Mouse (Mus musculus): ENCODE measurements at regions not wholly inside any gene's neighbourhood (a gene's known extent, or its start where the extent isn't known, plus 50 kb on each side); places are given as distances from the start of the nearest gene placed in this dataset.

- 77% methylated on average over 3 of the region's 3 CpGs for WGBS
- Histone ChIP-seq H3K27me3 (ENCODE audit: control insufficient read depth, insufficient read depth, low read length) (no peaks in the 10 kb centered on the region), H3K36me3 (ENCODE audit: control insufficient read depth, insufficient read depth) (no peaks in the 10 kb centered on the region), H3K4me2 (ENCODE audit: low read depth, low read length) (no peak overlapping the region), H3K9ac (ENCODE audit: low read length) (no peak overlapping the region), H3K27ac (ENCODE audit: low read length) (no peak overlapping the region), H3K9me3 (replicated peaks; ENCODE audit: control insufficient read depth, low read length) (no peaks in the 10 kb centered on the region), H3K4me3 (ENCODE audit: low read length) (no peak overlapping the region), H3K4me1 (ENCODE audit: control insufficient read depth, insufficient read depth, low read length) (no peaks in the 10 kb centered on the region)
- ATAC-seq (replicated peaks; ENCODE audit: extremely low read depth, insufficient read depth, low FRiP score) = no peak
Measured at GRCm38 (mm10) chr14:24766260-24766659, 279.3 kb downstream of the Rps24 start.

DNA sequence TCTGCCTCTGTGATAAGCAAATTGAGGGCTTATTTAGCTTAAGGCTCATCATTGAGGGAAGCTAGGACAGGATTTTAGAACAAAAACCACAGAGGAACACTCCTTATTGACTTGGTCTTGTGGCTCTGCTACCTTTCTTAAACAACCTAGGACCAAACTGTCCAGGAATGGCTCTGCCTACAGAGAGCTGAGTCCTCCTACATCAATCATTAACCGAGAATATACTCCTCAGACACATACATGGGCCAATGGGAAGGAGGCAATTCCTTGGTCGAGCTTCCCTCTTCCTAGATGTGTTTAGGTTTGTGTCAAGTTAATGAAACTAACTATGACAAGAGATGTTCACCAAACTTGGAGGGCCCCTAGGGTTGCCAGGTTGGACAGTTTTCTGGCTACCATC, 279.8 kb downstream of the Rps24 start:
- no peak for ATAC-seq (replicated peaks; ENCODE audit: extremely low read depth, insufficient read depth, low FRiP score)
- Histone ChIP-seq H3K4me2 (ENCODE audit: low read depth, low read length) (no peak overlapping the region), H3K27me3 (ENCODE audit: control insufficient read depth, insufficient read depth, low read length) (no peaks in the 10 kb centered on the region), H3K9me3 (replicated peaks; ENCODE audit: control insufficient read depth, low read length) (no peaks in the 10 kb centered on the region), H3K4me1 (ENCODE audit: control insufficient read depth, insufficient read depth, low read length) (no peaks in the 10 kb centered on the region), H3K36me3 (ENCODE audit: control insufficient read depth, insufficient read depth) (no peaks in the 10 kb centered on the region), H3K27ac (ENCODE audit: low read length) (no peak overlapping the region), H3K9ac (ENCODE audit: low read length) (no peak overlapping the region), H3K4me3 (ENCODE audit: low read length) (no peak overlapping the region)
- WGBS = 64% methylated on average over 2 of the region's 2 CpGs

DNA sequence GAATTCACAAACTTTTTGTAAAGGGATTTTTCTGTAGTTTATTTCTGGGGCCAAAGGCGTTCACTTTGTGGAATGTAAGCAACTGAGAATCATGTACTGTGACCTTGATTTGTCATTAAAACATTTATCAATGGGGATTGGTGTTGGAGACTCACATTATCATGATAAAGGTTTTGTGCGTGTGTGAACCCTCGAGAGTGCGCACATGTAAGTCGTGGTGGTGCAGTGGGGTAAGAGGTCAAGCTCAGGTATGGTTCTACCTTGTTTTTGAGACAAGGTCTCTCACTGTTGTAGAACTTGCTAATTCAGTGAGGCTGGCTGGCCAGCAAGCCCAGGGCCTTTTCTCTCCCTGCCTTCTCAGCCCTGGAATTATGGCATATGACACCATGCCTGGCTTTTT, 280.4 kb downstream of the Rps24 start:
- no peaks in the 10 kb centered on the region for H3K9me3 ChIP-seq (replicated peaks; ENCODE audit: control insufficient read depth, low read length)
- H3K36me3 ChIP-seq (ENCODE audit: control insufficient read depth, insufficient read depth) = no peaks in the 10 kb centered on the region
- no peak for ATAC-seq (replicated peaks; ENCODE audit: extremely low read depth, insufficient read depth, low FRiP score)
- H3K27me3 ChIP-seq (ENCODE audit: control insufficient read depth, insufficient read depth, low read length) = no peaks in the 10 kb centered on the region
- no peak overlapping the region for H3K9ac ChIP-seq (ENCODE audit: low read length)
- H3K4me2 ChIP-seq (ENCODE audit: low read depth, low read length) = no peak overlapping the region
- no peaks in the 10 kb centered on the region for H3K4me1 ChIP-seq (ENCODE audit: control insufficient read depth, insufficient read depth, low read length)
- H3K4me3 ChIP-seq (ENCODE audit: low read length) = no peak overlapping the region
- WGBS = 69% methylated on average over 5 of the region's 5 CpGs
- H3K27ac ChIP-seq (ENCODE audit: low read length) = no peak overlapping the region

DNA sequence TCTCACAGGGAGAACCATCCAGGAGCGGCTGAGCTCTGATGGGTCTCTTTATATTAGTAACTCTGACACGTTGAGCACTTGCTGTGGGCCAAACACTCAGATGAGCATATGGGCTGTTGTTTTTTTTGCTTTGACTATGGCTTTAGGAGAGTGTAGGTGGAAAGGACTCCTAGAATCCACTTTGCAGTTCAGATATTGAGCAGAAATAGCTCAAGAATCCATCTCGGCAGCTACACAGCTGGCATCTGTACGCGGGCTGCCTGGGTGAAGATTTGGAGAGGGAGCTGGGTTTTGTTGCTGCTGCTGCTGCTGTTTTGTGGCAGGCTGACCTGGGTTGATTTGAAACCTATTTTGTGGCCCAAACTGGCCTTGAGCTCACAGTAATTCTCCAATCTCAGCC, 281.0 kb downstream of the Rps24 start:
- WGBS = 68% methylated on average over 5 of the region's 5 CpGs
- Histone ChIP-seq H3K4me2 (ENCODE audit: low read depth, low read length) (no peak overlapping the region), H3K27me3 (ENCODE audit: control insufficient read depth, insufficient read depth, low read length) (no peaks in the 10 kb centered on the region), H3K9ac (ENCODE audit: low read length) (no peak overlapping the region), H3K4me3 (ENCODE audit: low read length) (no peak overlapping the region), H3K9me3 (replicated peaks; ENCODE audit: control insufficient read depth, low read length) (no peaks in the 10 kb centered on the region), H3K4me1 (ENCODE audit: control insufficient read depth, insufficient read depth, low read length) (no peaks in the 10 kb centered on the region), H3K27ac (ENCODE audit: low read length) (no peak overlapping the region), H3K36me3 (ENCODE audit: control insufficient read depth, insufficient read depth) (no peaks in the 10 kb centered on the region)
- no peak for ATAC-seq (replicated peaks; ENCODE audit: extremely low read depth, insufficient read depth, low FRiP score)

DNA sequence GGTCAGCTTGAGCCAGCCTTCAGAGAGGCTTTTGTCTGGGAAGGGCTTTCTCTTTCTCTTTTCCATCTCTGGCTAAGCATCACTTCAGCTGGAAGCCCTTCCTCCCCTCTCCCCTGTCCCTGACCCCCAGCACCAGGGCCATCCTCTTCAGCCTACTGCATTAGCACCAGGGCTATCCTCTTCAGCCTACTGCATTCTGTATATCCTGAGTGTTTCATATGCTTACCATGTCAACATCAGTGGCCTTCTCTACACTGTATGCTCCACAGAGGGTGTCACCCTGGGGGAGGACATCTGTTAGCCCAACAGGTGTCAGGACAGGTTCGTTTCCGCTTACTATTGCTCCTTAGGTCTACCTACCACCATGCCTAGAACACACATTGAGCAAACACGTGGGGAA, 282.5 kb downstream of the Rps24 start:
- no peak for ATAC-seq (replicated peaks; ENCODE audit: extremely low read depth, insufficient read depth, low FRiP score)
- H3K4me3 ChIP-seq (ENCODE audit: low read length) = no peak overlapping the region
- no peaks in the 10 kb centered on the region for H3K36me3 ChIP-seq (ENCODE audit: control insufficient read depth, insufficient read depth)
- no peaks in the 10 kb centered on the region for H3K27me3 ChIP-seq (ENCODE audit: control insufficient read depth, insufficient read depth, low read length)
- no peaks in the 10 kb centered on the region for H3K4me1 ChIP-seq (ENCODE audit: control insufficient read depth, insufficient read depth, low read length)
- no peaks in the 10 kb centered on the region for H3K9me3 ChIP-seq (replicated peaks; ENCODE audit: control insufficient read depth, low read length)
- no peak overlapping the region for H3K27ac ChIP-seq (ENCODE audit: low read length)
- WGBS = 52% methylated on average over 3 of the region's 3 CpGs
- H3K4me2 ChIP-seq (ENCODE audit: low read depth, low read length) = no peak overlapping the region
- H3K9ac ChIP-seq (ENCODE audit: low read length) = no peak overlapping the region

- Histone ChIP-seq H3K9ac (ENCODE audit: low read length) (no peak overlapping the region), H3K27ac (ENCODE audit: low read length) (no peak overlapping the region), H3K36me3 (ENCODE audit: control insufficient read depth, insufficient read depth) (no peaks in the 10 kb centered on the region), H3K4me3 (ENCODE audit: low read length) (no peak overlapping the region), H3K9me3 (replicated peaks; ENCODE audit: control insufficient read depth, low read length) (no peaks in the 10 kb centered on the region), H3K4me1 (ENCODE audit: control insufficient read depth, insufficient read depth, low read length) (no peaks in the 10 kb centered on the region), H3K4me2 (ENCODE audit: low read depth, low read length) (no peak overlapping the region), H3K27me3 (ENCODE audit: control insufficient read depth, insufficient read depth, low read length) (no peaks in the 10 kb centered on the region)
- WGBS = 46% methylated on average over 11 of the region's 11 CpGs
- no peak for ATAC-seq (replicated peaks; ENCODE audit: extremely low read depth, insufficient read depth, low FRiP score)
Measured at GRCm38 (mm10) chr14:24770015-24770977, 283.4 kb downstream of the Rps24 start.

- Histone ChIP-seq H3K4me2 (ENCODE audit: low read depth, low read length) (no peak overlapping the region), H3K36me3 (ENCODE audit: control insufficient read depth, insufficient read depth) (no peaks in the 10 kb centered on the region), H3K4me3 (ENCODE audit: low read length) (no peak overlapping the region), H3K9me3 (replicated peaks; ENCODE audit: control insufficient read depth, low read length) (no peaks in the 10 kb centered on the region), H3K27me3 (ENCODE audit: control insufficient read depth, insufficient read depth, low read length) (no peaks in the 10 kb centered on the region), H3K9ac (ENCODE audit: low read length) (no peak overlapping the region), H3K4me1 (ENCODE audit: control insufficient read depth, insufficient read depth, low read length) (no peaks in the 10 kb centered on the region), H3K27ac (ENCODE audit: low read length) (no peak overlapping the region)
- no peak for ATAC-seq (replicated peaks; ENCODE audit: extremely low read depth, insufficient read depth, low FRiP score)
- 77% methylated on average over 1 of the region's 1 CpGs for WGBS
Measured at GRCm38 (mm10) chr14:24771663-24772062, 284.7 kb downstream of the Rps24 start.

GRCm38 (mm10) chr14:24772129-24772528, 285.2 kb downstream of the Rps24 start:
- WGBS = 76% methylated on average over 4 of the region's 4 CpGs
- no peak for ATAC-seq (replicated peaks; ENCODE audit: extremely low read depth, insufficient read depth, low FRiP score)
- Histone ChIP-seq H3K9me3 (replicated peaks; ENCODE audit: control insufficient read depth, low read length) (no peaks in the 10 kb centered on the region), H3K36me3 (ENCODE audit: control insufficient read depth, insufficient read depth) (no peaks in the 10 kb centered on the region), H3K27ac (ENCODE audit: low read length) (no peak overlapping the region), H3K4me2 (ENCODE audit: low read depth, low read length) (no peak overlapping the region), H3K27me3 (ENCODE audit: control insufficient read depth, insufficient read depth, low read length) (no peaks in the 10 kb centered on the region), H3K9ac (ENCODE audit: low read length) (no peak overlapping the region), H3K4me1 (ENCODE audit: control insufficient read depth, insufficient read depth, low read length) (no peaks in the 10 kb centered on the region), H3K4me3 (ENCODE audit: low read length) (no peak overlapping the region)

- Histone ChIP-seq H3K27ac (ENCODE audit: low read length) (peak overlapping the region; percentile 80), H3K9me3 (replicated peaks; ENCODE audit: control insufficient read depth, low read length) (no peaks in the 10 kb centered on the region), H3K4me2 (ENCODE audit: low read depth, low read length) (peak overlapping the region; percentile 51), H3K27me3 (ENCODE audit: control insufficient read depth, insufficient read depth, low read length) (no peaks in the 10 kb centered on the region), H3K4me1 (ENCODE audit: control insufficient read depth, insufficient read depth, low read length) (peaks cover 11% of the 10 kb centered on the region; the same call in 1 of the 2 replicates), H3K36me3 (ENCODE audit: control insufficient read depth, insufficient read depth) (no peaks in the 10 kb centered on the region), H3K9ac (ENCODE audit: low read length) (peak overlapping the region; percentile 56), H3K4me3 (ENCODE audit: low read length) (peak overlapping the region; percentile 37)
- WGBS = 1% methylated on average over 38 of the region's 39 CpGs
- ATAC-seq (replicated peaks; ENCODE audit: extremely low read depth, insufficient read depth, low FRiP score) = peak; percentile 97
Measured at GRCm38 (mm10) chr14:24778748-24779630, 292.1 kb downstream of the Rps24 start.

Data from heart, embryonic 16.5 days (tissue).